Mouse (Mus musculus): ENCODE results near the gene Dynlrb1.

GRCm38 (mm10) chr2:155266896-155267295 lies 30.6 kb downstream of the Dynlrb1 start:
- TF ChIP-seq CTCF (IDR thresholded peaks at IDR 0.05; ENCODE audit: low read depth, low read length): no peak
- TF ChIP-seq POLR2A (IDR thresholded peaks at IDR 0.05; ENCODE audit: extremely low read depth, insufficient read depth, low read length): no peak

Measured in liver, adult 2 months (tissue).